Mouse (Mus musculus) stomach, embryonic 15.5 days (tissue): ENCODE measurements around the gene Mid1. TPM values are rescaled to one million over a fixed set of nuclear protein-coding genes. Genes with fewer than 3 reads are reported as not detected.

Experiments
- ATAC-seq: fragments of 200-750 bp; cut with Nextera tagmentation; 2 replicates; pipeline ENCODE4 v1.8.0; 2017; ENCODE audit warnings: low read depth, moderate number of reproducible peaks, moderate TSS enrichment; ENCODE audit not compliant: insufficient read depth, low FRiP score
- H3K27ac ChIP-seq: fragments of 300-500 bp; sonication (generic); 2 replicates; pipeline ENCODE4 v1.5.1; 2015; ENCODE audit warnings: mild to moderate bottlenecking, inconsistent platforms
- H3K27me3 ChIP-seq: fragments of 300-500 bp; sonication (generic); replicated peaks from 2 replicates; pipeline ENCODE4 v1.6.1; 2015; ENCODE audit warnings: inconsistent platforms
- H3K36me3 ChIP-seq: fragments of 300-500 bp; sonication (generic); 2 replicates; pipeline ENCODE4 v1.6.1; 2015; ENCODE audit warnings: inconsistent platforms
- H3K4me1 ChIP-seq: fragments of 300-500 bp; sonication (generic); 2 replicates; pipeline ENCODE4 v1.6.1; 2015; ENCODE audit warnings: inconsistent platforms
- H3K4me2 ChIP-seq: fragments of 300-500 bp; sonication (generic); 2 replicates; pipeline ENCODE4 v1.6.1; 2015; ENCODE audit warnings: mild to moderate bottlenecking, inconsistent platforms
- H3K4me3 ChIP-seq: fragments of 300-500 bp; sonication (generic); replicated peaks from 2 replicates; pipeline ENCODE4 v1.5.1; 2015; ENCODE audit warnings: inconsistent platforms
- H3K9ac ChIP-seq: fragments of 300-500 bp; sonication (generic); 2 replicates; pipeline ENCODE4 v1.6.1; 2015; ENCODE audit warnings: inconsistent platforms
- H3K9me3 ChIP-seq: fragments of 300-500 bp; sonication (generic); 2 replicates; pipeline ENCODE4 v1.6.1; 2016; ENCODE audit warnings: inconsistent platforms
- WGBS: fragments of 180-500 bp; shearing (Covaris S2); methylation state at CpG from one replicate; pipeline ENCODE4 v1.1.7; 2015; 5-methylcytosine and 5-hydroxymethylcytosine counted together
- polyA plus RNA-seq: library from polyadenylated mRNA; unstranded; fragments of >200 nt; fragmentation: Nextera tagmentation; extraction: Ambion mirVana; gene quantifications from 2 replicates; pipeline ENCODE4 v1.2.1, GENCODE M21; 2015

Gene Mid1
- polyA plus RNA-seq, 1 experiment from 2014 or later = 6.6 TPM

DNA sequence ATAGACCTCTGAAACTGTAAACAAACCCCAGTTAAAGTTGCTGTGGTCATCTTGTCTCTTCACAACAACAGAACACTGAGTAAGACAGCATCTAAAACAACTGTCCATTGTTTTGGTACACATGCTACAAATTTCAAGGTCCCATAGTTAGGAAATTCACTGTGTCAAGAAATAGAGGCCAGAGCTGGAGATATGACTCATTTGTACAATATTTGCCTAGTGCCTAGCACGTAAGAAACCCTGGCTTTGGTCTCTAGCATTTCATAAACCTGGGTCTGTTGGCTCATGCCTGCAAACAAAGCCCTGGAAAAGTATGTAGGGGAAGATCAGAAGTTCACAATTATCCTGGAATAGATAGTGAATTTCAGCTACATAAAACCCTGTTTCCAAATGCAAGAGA is 178.8 kb downstream of the Mid1 start:
- Histone ChIP-seq H3K36me3 (no peaks in the 10 kb centered on the region), H3K9me3 (no peaks in the 10 kb centered on the region), H3K4me1 (no peaks in the 10 kb centered on the region), H3K27me3 (no peaks in the 10 kb centered on the region), H3K4me2 (no peak overlapping the region), H3K27ac (no peak overlapping the region), H3K4me3 (no peak overlapping the region), H3K9ac (no peak overlapping the region)
- WGBS = 51% methylated on average over 1 of the region's 1 CpGs
- no peak; the same call in 1 of the 2 replicates for ATAC-seq

DNA sequence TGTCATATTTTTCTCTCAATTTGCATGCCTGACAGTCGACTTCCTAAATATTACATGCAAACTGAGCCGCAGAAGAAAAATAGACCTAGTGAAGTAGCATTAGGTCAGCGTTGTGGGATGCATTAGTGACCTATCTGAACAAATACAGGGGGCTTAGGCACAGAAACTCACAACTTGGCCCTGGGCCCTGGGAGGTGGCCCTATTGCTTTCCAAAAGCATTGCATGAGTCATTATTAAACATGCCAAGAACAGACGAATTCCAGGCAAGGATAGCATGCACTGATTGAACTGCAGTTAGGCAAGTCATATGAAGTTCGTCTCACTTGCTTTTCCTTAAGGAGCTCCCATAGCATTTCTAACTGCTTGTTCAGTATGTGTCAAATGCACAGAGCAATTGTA is 183.2 kb downstream of the Mid1 start:
- Histone ChIP-seq H3K27me3 (no peaks in the 10 kb centered on the region), H3K9ac (no peak overlapping the region), H3K4me2 (no peak overlapping the region), H3K36me3 (no peaks in the 10 kb centered on the region), H3K4me1 (no peaks in the 10 kb centered on the region), H3K4me3 (no peak overlapping the region), H3K9me3 (no peaks in the 10 kb centered on the region), H3K27ac (no peak overlapping the region)
- 51% methylated on average over 5 of the region's 5 CpGs for WGBS
- ATAC-seq = no peak

DNA sequence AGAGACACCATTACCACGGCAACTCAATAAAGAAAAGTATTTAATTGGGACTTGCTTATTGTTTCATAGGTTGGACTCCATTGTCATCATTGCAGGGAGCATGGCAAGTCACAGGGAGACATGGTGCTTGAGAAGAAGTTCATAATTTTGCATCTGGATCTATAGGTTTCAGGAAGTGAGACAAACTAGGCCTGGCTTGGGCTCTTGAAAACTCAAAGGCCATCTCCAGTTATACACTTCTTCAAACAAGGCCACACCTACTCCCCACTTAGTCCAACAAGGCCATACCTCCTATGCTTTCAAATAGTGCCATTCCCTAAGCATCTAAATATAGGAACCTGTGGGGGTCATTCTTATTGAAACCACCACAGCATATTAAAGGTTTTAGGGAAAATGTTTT is 189.5 kb downstream of the Mid1 start:
- H3K9me3 ChIP-seq = no peaks in the 10 kb centered on the region
- H3K27me3 ChIP-seq = no peaks in the 10 kb centered on the region
- H3K4me3 ChIP-seq = no peak overlapping the region
- H3K4me2 ChIP-seq = no peak overlapping the region
- H3K36me3 ChIP-seq = no peaks in the 10 kb centered on the region
- H3K9ac ChIP-seq = no peak overlapping the region
- H3K27ac ChIP-seq = no peak overlapping the region
- WGBS = 88% methylated on average over 1 of the region's 1 CpGs
- no peaks in the 10 kb centered on the region for H3K4me1 ChIP-seq
- ATAC-seq = no peak

DNA sequence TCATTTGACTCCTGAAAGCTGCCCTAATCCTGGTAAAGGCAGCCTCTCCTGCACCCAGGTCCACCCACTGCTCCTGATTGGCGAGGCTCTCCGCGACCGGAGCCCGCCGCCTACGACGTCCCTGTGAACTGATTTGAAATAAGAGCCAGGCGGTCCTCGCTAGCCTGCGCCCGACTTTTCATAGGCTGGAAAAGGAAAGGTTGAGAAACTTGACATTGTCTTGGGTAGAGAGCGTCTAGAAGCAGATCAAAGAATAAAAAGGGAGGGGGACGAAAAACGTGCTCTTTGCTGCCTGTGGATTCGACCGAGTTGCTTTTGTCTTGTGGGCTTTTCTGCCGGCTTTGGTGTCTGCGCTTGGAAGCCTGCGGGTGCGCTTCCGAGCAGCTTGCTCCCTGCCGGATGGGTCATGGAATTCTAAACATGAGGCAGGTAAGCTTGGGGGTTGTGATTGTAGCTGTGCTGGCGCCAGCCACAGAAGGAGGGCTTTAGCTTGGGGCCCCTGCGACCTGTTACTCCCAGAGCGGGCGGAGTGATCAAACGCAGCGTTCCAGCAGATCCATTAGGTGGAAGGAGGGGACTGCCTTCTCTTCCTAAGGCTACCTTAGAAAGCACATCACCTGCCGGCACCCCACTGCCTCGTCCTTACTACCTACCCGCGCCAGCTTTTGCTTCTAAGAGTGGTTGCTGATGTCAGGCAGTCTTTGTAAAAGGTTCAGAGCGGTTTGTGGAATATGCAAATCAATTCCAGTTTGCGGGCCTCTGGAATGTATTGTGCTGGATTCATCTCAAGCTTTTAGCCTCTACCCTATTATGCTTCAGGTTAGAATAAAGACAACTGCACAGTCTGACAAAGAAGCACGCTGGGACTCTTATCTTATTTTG is 194.7 kb downstream of the Mid1 start:
- Histone ChIP-seq H3K27me3 (no peaks in the 10 kb centered on the region), H3K9ac (peak overlapping the region; percentile 22; the same call in 1 of the 2 replicates), H3K27ac (peak overlapping the region; percentile 81), H3K4me1 (no peaks in the 10 kb centered on the region), H3K4me3 (peak overlapping the region; percentile 50), H3K36me3 (no peaks in the 10 kb centered on the region), H3K4me2 (peak overlapping the region; percentile 62), H3K9me3 (no peaks in the 10 kb centered on the region)
- ATAC-seq = peak; percentile 91
- 14% methylated on average over 36 of the region's 36 CpGs for WGBS

DNA sequence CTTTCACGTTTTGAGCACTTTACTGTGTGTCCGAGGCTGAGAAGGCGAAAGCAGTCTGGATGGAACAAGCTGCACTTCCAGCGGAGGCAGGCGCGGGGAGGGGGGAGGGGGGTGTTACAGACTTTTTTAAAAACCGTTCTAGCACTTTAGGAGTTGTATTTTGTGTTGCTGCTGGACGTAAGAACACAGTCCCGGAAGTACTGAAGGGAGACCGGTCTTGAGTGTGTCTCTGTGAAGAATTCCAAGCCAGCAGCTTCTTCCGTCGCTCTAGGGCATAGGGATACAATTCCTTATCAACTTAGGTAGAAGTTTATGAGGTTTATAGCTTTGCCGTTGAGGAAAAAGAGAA is 195.3 kb downstream of the Mid1 start:
- ATAC-seq = no peak
- Histone ChIP-seq H3K27ac (peak overlapping the region; percentile 81), H3K4me1 (no peaks in the 10 kb centered on the region), H3K9me3 (no peaks in the 10 kb centered on the region), H3K27me3 (no peaks in the 10 kb centered on the region), H3K9ac (no peak overlapping the region), H3K36me3 (no peaks in the 10 kb centered on the region), H3K4me2 (peak overlapping the region; percentile 62), H3K4me3 (peak overlapping the region; percentile 50)
- 14% methylated on average over 13 of the region's 13 CpGs for WGBS

DNA sequence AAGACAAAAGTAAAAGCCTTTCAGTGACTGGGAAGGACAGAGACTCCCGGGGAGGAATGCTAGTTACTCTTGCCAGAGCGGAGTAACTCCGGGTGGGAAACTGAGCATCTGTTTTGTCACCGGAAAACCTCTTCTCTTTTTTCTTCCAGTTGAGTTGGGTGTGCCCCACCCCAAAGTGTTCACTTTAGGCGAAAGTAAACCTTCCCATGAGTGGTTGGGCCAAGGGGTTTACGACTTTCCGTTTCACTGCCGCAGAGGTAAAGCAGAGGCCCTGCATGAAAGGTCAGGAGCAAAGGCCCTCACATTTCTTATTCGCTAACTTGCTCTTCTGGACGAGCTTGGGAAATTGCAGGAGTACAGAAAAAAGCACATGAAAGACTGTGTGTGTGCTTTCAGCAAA is 195.8 kb downstream of the Mid1 start:
- H3K27ac ChIP-seq = peak overlapping the region; percentile 57; the same call in 1 of the 2 replicates
- ATAC-seq = no peak; the same call in 1 of the 2 replicates

DNA sequence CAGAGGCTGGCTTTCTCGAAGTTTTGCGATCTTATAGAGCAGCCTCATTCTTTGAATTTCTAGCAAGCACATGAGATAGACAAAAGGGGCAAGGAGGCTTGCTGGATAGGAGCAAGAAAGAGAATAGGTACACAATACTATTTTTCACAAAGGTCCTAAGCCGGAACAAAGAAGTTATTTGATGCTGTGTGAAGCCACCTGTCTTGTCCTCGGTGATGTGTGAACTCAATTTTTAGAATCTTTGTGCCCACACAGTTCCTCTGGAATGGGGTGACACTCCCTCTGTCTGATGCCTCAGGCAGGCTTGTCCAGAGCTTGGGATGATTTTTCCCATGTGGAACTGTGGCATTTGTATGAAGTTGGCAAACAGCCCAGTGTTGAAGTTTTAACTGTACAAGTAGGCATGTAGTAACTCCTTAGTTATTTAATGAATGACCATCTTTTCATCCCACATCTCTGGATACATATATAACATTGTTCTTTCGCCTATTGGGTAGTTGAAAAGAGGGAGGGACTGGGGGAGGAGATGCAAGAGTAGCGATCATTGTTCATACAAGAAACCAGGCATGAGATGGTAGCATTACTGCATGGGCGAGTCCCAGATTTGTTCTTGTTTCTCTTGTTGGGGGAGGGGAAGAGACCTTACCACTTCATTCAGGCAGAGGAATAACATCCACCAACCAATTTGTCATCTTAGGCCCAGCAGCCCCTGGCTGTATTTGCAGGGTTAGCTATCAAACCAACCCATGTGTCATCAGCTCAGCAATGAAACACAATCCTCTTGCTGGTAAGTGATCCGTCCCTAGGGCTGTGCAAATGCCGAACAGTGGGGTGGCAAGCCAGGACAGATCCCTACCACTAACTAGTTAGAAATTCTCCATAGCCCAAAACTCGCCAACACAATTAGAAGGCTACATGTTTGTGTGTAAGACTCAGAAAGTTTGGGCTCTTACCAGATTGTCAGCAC is 196.5 kb downstream of the Mid1 start:
- ATAC-seq = no peak
- 0 out of 2 replicates have a peak overlapping the region, but pooled peaks have one; percentile 13 for H3K9ac ChIP-seq
- WGBS = 44% methylated on average over 10 of the region's 10 CpGs

More for the DNA sequence above, 195.8 kb downstream of the Mid1 start:
- no peaks in the 10 kb centered on the region for H3K36me3 ChIP-seq
- no peaks in the 10 kb centered on the region for H3K4me1 ChIP-seq
- peak overlapping the region; percentile 13; the same call in 1 of the 2 replicates for H3K9ac ChIP-seq
- 23% methylated on average over 10 of the region's 10 CpGs for WGBS
- H3K27me3 ChIP-seq = no peaks in the 10 kb centered on the region
- H3K4me3 ChIP-seq = peak overlapping the region; percentile 50
- peak overlapping the region; percentile 62 for H3K4me2 ChIP-seq
- H3K9me3 ChIP-seq = no peaks in the 10 kb centered on the region

DNA sequence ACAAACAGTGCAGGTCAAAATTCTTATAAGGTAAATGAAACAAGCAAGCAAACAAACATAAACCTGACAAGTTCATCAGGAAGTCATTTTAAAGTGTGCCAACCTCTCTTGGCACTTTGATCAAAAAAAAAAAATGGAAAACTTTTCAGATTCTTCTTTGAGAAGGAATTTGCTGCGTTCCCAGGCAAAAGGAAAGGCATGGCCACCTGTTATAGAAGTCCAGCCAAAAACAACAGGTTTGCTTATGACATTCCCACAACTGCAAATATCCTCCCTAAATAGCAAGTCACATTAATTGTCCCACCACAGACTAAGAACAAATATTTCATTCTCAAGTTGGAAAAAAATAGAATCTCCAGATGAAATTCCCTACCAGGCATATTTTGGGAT is 197.2 kb downstream of the Mid1 start:
- WGBS = 76% methylated on average over 1 of the region's 1 CpGs

More for the DNA sequence above, 196.5 kb downstream of the Mid1 start:
- H3K27ac ChIP-seq = peak overlapping the region; percentile 57; the same call in 1 of the 2 replicates
- no peaks in the 10 kb centered on the region for H3K9me3 ChIP-seq
- no peaks in the 10 kb centered on the region for H3K36me3 ChIP-seq
- H3K27me3 ChIP-seq = no peaks in the 10 kb centered on the region
- peak overlapping the region; percentile 62 for H3K4me2 ChIP-seq
- no peaks in the 10 kb centered on the region for H3K4me1 ChIP-seq
- H3K4me3 ChIP-seq = peak overlapping the region; percentile 50

DNA sequence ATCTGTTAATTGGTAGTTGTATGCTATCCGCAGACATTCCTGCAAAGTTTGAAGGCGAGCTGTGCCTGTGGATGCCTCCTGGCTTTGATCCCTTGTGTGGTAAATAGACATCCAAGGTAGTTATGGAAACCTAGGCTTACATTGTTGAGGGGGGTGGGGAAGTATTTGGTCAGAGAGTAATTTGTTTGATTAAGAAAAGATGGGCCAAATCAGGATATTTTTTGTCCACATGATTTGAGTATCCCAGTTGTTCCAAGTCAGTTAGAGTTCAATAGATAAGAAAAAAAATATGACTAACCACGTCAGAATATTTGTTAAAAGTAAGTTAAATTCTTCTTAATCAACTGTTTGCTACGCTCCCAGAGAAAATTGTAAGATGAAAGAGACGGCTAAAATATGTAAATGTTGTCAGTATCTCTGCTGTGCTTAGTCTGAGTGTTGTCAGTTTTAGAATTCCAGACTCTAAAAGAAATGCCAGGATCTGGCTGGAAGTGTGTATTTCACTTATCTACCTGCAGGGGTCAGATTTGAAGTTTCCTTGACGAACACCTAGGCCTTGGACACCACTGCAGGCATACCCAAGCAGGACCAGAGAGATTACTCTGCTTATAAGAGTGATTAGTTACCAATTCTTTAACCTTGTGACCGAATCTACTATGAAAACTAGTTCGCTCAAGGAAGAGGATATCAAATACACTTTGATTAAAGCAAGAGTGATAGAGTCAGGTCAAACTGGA is 198.7 kb downstream of the Mid1 start:
- Histone ChIP-seq H3K9ac (no peak overlapping the region), H3K4me1 (no peaks in the 10 kb centered on the region), H3K4me2 (no peak overlapping the region), H3K27ac (no peak overlapping the region), H3K27me3 (no peaks in the 10 kb centered on the region; the same call in 1 of the 2 replicates), H3K9me3 (no peaks in the 10 kb centered on the region), H3K36me3 (no peaks in the 10 kb centered on the region), H3K4me3 (no peak overlapping the region)
- WGBS = 54% methylated on average over 8 of the region's 8 CpGs
- no peak for ATAC-seq

More for the DNA sequence above, 197.2 kb downstream of the Mid1 start:
- no peaks in the 10 kb centered on the region for H3K36me3 ChIP-seq
- H3K4me1 ChIP-seq = no peaks in the 10 kb centered on the region
- no peak overlapping the region for H3K27ac ChIP-seq
- no peak for ATAC-seq
- no peak overlapping the region for H3K4me3 ChIP-seq
- no peaks in the 10 kb centered on the region; the same call in 1 of the 2 replicates for H3K27me3 ChIP-seq
- no peak overlapping the region for H3K4me2 ChIP-seq
- H3K9ac ChIP-seq = no peak overlapping the region
- H3K9me3 ChIP-seq = no peaks in the 10 kb centered on the region

DNA sequence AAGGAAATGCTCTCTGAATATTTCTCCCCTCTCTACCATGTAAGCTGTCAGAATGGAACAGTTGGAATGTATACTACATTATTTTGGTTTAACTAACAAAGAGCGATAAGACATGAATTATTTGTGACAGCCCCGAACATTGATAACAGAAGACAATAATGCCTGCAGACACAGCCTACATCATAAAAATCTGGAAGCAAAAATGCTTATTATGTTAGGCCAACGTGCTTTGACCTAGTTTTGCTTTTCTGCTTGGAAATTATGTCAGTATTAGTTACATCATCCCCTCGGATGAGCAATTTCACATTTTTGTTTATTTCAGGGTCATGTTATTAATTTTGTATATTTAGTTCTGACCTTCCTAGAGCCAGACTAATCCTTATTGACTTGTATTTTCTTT is 205.5 kb downstream of the Mid1 start:
- Histone ChIP-seq H3K27ac (no peak overlapping the region), H3K4me3 (no peak overlapping the region), H3K27me3 (no peaks in the 10 kb centered on the region; the same call in 1 of the 2 replicates), H3K4me2 (no peak overlapping the region), H3K4me1 (no peaks in the 10 kb centered on the region), H3K36me3 (no peaks in the 10 kb centered on the region), H3K9me3 (no peaks in the 10 kb centered on the region), H3K9ac (no peak overlapping the region)
- ATAC-seq = no peak
- 67% methylated on average over 4 of the region's 4 CpGs for WGBS

DNA sequence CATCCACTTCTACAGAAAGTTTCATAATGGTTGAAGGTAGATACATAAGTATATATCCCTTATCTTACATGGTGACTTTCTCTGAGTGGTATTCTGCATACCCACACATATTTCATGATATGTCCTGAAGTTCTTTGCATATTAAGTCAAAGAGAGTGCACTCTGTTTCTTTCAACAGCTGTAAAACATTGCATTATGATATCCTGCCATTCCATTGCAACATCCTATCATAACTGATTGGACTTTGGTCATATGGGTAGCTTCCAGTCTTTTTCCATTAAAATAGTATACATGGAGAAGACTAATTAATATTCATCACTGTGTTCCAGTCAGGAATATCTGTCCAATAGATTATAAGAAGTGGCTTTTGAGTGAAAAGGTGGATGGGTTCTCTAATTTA is 207.1 kb downstream of the Mid1 start:
- H3K9me3 ChIP-seq = no peaks in the 10 kb centered on the region
- no peaks in the 10 kb centered on the region for H3K36me3 ChIP-seq
- no peak overlapping the region for H3K4me2 ChIP-seq
- no peaks in the 10 kb centered on the region for H3K27me3 ChIP-seq
- ATAC-seq = no peak
- no peak overlapping the region for H3K4me3 ChIP-seq
- no peaks in the 10 kb centered on the region for H3K4me1 ChIP-seq
- H3K27ac ChIP-seq = no peak overlapping the region
- H3K9ac ChIP-seq = no peak overlapping the region
